Mouse (Mus musculus) spleen, adult 2 months (tissue): ENCODE data around the gene Ide. TPM values are rescaled to one million over a fixed set of nuclear protein-coding genes. Genes with fewer than 3 reads are reported as not detected.

ENCODE experiments used
- DNase-seq, 2 experiments: peaks; one replicate each; pipeline versions ENCODE4 v3.0.0 to v3.0.0-alpha.2; 2012 to 2021; ENCODE audit warnings: low spot score in 2 of 2, low read depth in 1 of 2
- H3K27ac ChIP-seq: fragments of 200-500 bp; 2 replicates; pipeline ENCODE4 v1.5.1; 2012; ENCODE audit warnings: low read length, inconsistent platforms; ENCODE audit not compliant: insufficient read depth
- H3K27me3 ChIP-seq: fragments of 200-500 bp; 2 replicates; pipeline ENCODE4 v1.6.1; 2012; ENCODE audit warnings: mild to moderate bottlenecking, moderate library complexity, low read length, inconsistent platforms; ENCODE audit not compliant: control insufficient read depth, insufficient read depth
- H3K36me3 ChIP-seq: fragments of 200-500 bp; 2 replicates; pipeline ENCODE4 v1.6.1; 2012; ENCODE audit warnings: mild to moderate bottlenecking, low read length, inconsistent platforms; ENCODE audit not compliant: control insufficient read depth, insufficient read depth
- H3K4me1 ChIP-seq: fragments of 200-500 bp; 2 replicates; pipeline ENCODE4 v1.6.1; 2011; ENCODE audit warnings: inconsistent platforms; ENCODE audit not compliant: control insufficient read depth, insufficient read depth, insufficient read length
- H3K4me3 ChIP-seq: fragments of 200-500 bp; 2 replicates; pipeline ENCODE4 v1.5.1; 2011; ENCODE audit warnings: mild to moderate bottlenecking, inconsistent platforms; ENCODE audit not compliant: insufficient read depth, insufficient read length; ENCODE audit errors: extremely low read depth
- CTCF ChIP-seq: fragments of 200-500 bp; IDR thresholded peaks from 2 replicates; pipeline ENCODE4 v1.5.1; 2011; ENCODE audit warnings: mild to moderate bottlenecking, inconsistent platforms; ENCODE audit not compliant: insufficient read depth, insufficient read length, insufficient replicate concordance; ENCODE audit errors: extremely low read depth
- POLR2A ChIP-seq: fragments of 200-500 bp; IDR thresholded peaks from 2 replicates; pipeline ENCODE4 v1.6.1; 2011; ENCODE audit warnings: low read depth, low read length, inconsistent platforms
- WGBS: fragments of 180-500 bp; shearing (Covaris S2); methylation state at CpG from one replicate; pipeline ENCODE4 v1.1.7; 2018; 5-methylcytosine and 5-hydroxymethylcytosine counted together
- polyA plus RNA-seq: library from polyadenylated mRNA; depleted of rRNA; stranded (reverse); fragments of >200 nt; gene quantifications from 2 replicates; pipeline ENCODE4 v1.2.3, GENCODE M21; 2012; rRNA removed

Ide gene
- 6.2 and 6.7 TPM in 2 replicates for polyA plus RNA-seq

DNA sequence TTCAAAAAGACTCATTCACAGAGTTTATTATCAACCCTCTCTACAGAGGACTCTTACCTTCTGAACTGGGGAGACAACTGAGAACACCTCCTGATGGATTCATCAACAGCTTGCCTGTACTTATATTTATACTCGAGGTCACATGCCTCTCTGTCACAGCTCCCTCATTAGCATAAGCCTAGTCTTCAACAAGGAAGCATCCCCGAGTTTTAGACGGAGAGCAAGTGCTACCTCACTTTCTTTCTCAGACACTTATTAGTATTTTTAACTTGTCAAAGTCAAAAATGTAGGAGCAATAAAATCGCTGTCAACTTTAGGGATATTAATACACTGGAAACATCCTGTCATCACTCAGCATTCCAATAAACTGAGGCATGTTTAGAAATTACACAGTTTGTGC, at the start of gene Ide:
TSS of gene Ide (minus strand) at position 101 of the 400 bp plus-strand sequence.
- no peaks in the 10 kb centered on the region for H3K4me1 ChIP-seq
- 82% methylated on average over 4 of the region's 4 CpGs for WGBS
- TF ChIP-seq POLR2A (no peak), CTCF (no peak)

DNA sequence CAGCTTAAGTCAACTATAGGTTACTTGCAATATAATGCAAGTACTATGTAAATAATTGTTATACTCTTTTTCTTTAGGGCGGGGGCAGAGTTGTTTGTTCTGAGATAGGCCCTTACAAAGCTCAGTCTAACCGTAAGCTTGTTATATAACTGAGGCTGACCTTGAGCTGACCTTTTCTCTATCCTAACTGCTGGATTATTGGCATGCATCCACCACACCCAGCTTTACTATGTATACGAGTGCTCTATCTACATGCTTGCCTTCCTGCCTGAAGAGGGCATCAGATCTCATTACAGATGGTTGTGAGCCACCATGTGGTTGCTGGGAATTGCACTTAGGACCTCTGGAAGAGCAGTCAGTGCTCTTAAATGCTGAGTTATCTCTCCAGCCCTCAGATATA, 48.5 kb upstream of the Ide start:
- TF ChIP-seq CTCF (no peak), POLR2A (no peak)
- Histone ChIP-seq H3K36me3 (0 out of 2 replicates have a peak, but pooled peaks cover 2% of the 10 kb centered on the region), H3K4me3 (no peak overlapping the region), H3K27ac (no peak overlapping the region), H3K27me3 (no peaks in the 10 kb centered on the region), H3K4me1 (no peaks in the 10 kb centered on the region)
- DNase-seq: no peak
- WGBS: 88% methylated on average over 3 of the region's 3 CpGs

More for the DNA sequence above, at the start of gene Ide:
- DNase-seq: no peak
- H3K4me3 ChIP-seq: no peak within 1 kb of the TSS
- no peaks in the 10 kb centered on the region for H3K27me3 ChIP-seq
- H3K27ac ChIP-seq: no peak within 1 kb of the TSS
- H3K36me3 ChIP-seq: no peaks in the 10 kb centered on the region

DNA sequence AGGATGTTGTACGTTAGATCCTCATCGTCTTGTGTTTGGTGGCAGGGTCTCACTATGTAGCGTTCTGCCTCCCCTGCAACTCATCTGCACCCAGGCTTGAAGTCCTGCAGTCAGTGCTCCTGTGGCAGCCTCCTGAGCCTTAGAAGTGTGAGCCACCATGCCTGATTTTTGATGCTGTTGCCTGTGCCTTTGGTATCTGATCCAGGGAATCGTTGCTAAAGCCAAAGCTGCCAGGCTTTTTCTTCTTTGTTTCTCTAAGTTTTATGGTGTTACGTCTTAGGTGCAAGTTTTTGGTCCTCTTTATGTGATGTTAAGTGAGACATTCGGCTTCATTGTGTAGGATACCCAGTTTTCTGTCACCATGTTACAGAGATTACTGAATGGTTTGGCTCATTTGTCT, 41.2 kb upstream of the Ide start:
- Histone ChIP-seq H3K36me3 (no peaks in the 10 kb centered on the region), H3K4me3 (no peak overlapping the region), H3K4me1 (peaks cover 2% of the 10 kb centered on the region; the same call in 1 of the 2 replicates), H3K27ac (no peak overlapping the region), H3K27me3 (no peaks in the 10 kb centered on the region)
- no peak for DNase-seq
- no peak for TF ChIP-seq CTCF
- TF ChIP-seq POLR2A: no peak
- WGBS: 84% methylated on average over 6 of the region's 6 CpGs

DNA sequence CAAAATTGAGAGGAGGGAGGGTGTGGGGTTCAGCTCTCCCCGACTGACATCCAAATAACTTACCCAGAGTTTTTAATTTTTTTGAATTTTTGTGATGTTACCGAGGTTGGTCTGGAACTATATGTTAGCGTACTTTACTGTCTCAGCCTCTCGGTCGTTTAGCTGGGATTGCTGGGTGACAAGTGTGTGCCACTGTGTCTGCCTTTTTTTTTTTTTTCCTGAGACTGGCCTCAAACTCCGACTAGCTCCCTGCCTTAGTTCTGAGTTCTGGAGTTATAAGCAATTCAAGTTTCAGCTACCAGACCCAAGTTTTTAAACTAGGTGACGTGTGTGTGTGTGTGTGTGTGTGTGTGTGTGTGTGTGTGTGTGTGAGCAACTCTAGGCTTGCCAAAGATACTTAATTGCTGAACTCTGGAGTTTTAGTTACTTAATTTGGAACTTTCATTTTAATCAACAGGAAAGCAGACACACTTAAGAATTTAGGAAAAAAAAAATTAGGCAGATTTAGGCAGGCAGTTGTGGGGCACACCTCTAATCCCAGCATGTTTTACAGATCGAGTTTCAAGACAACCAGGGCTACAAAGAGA, 39.8 kb upstream of the Ide start:
- no peaks in the 10 kb centered on the region for H3K27me3 ChIP-seq
- H3K27ac ChIP-seq: no peak overlapping the region
- TF ChIP-seq POLR2A (no peak), CTCF (no peak)
- 2% methylated on average over 8 of the region's 8 CpGs for WGBS
- DNase-seq: no peak
- peaks cover 2% of the 10 kb centered on the region; the same call in 1 of the 2 replicates for H3K4me1 ChIP-seq
- no peaks in the 10 kb centered on the region for H3K36me3 ChIP-seq
- H3K4me3 ChIP-seq: peak overlapping the region; percentile 31

DNA sequence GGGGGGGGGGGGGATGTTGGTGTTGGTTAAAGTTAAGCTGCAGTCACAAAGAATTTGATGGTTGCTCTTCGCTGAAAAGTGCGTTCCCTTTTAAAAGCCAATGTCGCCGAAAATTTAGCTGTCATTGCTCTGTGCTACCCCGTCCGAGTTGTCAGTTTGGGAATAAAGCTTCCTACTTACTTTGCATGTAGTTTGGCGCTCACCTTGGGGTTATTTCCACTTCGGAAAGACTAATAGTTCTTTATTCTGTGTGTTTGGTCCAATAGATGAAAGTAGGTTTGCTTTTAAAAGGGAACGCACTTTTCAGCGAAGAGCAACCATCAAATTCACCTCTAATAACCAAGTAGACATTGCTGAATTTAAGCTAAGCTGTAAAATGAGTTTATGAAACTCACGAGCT, 39.2 kb upstream of the Ide start:
- Histone ChIP-seq H3K36me3 (no peaks in the 10 kb centered on the region), H3K27ac (no peak overlapping the region), H3K4me3 (peak overlapping the region; percentile 90), H3K4me1 (peaks cover 2% of the 10 kb centered on the region; the same call in 1 of the 2 replicates), H3K27me3 (no peaks in the 10 kb centered on the region)
- under 1% methylated on average over 11 of the region's 11 CpGs for WGBS
- TF ChIP-seq CTCF: no peak
- no peak for TF ChIP-seq POLR2A
- no peak for DNase-seq

DNA sequence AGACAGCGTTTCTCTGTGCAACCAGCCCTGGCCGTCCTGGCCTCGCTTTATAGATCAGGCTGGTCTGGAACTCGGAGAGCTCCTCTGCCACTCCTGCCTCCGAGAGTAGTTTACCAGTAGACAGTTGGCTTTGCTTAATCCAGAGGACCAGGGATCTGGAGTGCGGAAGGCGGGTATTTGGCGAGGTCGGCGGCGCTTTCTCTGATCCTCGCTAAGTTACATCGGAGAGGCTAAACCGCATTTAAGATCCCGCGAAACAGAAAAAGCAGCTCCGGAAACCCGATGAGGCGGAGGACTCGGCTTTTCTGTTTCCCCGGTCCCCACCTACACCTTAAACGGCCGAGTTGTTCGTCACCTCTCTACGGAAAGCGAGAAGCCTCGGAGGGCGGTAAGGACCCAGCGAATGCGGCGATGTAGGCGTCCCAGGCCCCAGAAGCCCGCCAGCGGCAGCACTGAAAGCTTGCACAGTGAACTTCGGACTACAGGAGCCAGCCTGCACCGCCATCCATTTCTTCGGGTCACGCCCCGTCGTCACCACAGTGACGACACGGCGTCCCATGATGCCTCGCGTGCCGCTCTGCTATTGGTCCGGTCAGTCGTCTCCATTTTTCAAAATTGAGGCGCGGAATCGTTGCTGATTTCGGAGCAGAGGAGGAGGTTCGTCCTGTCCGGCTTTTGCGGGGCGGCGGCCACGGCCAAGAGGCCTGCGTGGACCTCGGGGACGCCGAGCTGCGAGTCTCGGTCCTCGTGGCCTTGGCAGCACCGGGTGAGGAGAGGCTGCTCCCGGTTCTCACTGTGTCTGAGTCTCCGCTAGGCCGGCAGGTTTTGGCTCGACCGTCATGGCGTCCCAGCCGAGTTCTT, 38.3 kb upstream of the Ide start, which contains the start of gene Kif11:
TSS of gene Kif11 (plus strand) at position 649 of the 861 bp plus-strand sequence.
- TF ChIP-seq POLR2A (peak; percentile 74), CTCF (no peak)
- Histone ChIP-seq H3K36me3 (no peaks in the 10 kb centered on the region), H3K4me3 (peak within 1 kb of the TSS; percentile 90), H3K27ac (peak within 1 kb of the TSS; percentile 88), H3K27me3 (no peaks in the 10 kb centered on the region), H3K4me1 (peaks cover 2% of the 10 kb centered on the region; the same call in 1 of the 2 replicates)
- under 1% methylated on average over 73 of the region's 73 CpGs for WGBS
- peak; percentile 90 to 94 for DNase-seq
